Mouse (Mus musculus): ENCODE measurements around the gene Pex14.

DNA sequence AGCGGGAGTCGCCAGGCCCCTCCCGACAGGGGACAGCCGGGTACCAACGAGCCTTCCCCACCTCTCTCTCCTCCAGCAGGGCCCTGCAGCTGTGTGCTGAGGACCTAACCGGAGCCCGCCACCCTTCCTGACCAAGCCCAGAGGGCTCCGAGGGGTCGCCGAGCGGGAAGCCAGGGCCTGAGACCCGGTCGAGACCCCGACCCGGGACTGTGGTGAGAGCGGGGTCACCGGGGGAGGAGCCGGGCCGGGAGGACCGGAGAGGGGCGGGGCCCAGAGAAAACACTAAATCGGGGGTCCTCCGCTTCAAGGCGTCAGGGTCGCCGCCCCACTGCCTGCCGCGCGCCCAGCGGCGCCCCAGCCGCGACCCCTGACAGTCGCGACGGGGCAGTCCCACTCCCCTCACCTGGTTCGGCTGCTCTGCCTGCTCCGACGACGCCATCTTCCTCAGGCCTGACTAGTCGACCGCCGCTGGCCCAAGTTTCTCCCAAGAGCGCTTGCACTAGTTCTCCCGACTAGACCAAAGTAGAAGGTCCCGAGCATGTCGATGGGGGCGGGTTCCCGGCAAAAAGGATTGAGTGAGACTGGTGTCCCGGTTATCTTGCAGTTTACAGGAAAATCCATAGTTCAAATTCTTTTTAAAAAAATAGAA is at the start of gene Pex14:
- no peak for TF ChIP-seq CTCF (conservative IDR thresholded peaks at IDR 0.05; ENCODE audit: low read length)
- TF ChIP-seq NANOG (IDR thresholded peaks at IDR 0.05; ENCODE audit: borderline replicate concordance, low read length), result no peak
